9 mouse cellular contexts compared by ENCODE assay signal in the genomic region with DNA sequence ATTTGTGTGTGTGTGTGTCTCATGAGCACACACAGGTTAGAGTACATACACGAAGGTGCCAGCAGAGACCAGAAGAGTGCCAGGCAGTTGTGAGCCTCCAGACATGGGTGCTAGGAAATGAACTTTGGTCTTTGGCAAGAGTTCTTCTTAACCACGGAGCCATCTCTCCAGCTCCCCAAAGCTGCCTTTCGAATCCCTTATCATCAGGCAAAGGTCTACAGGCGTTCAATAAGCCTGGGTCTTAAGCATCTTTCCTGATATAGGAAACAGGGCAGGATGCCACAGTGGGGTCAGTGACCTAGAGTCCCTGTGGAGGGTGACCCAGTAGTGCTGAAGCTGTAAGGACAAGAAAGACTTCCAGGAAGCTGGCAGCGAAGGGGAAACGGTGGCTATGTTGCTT.
DNase-seq lines count a peak whose midpoint lies in the region; ATAC-seq and TF ChIP-seq lines count a peak whose summit lies in the region.
"Had no signal": no experiment of that assay in that cellular context is flagged by ENCODE, and none has a peak within 500 bp of the region (broad histone marks: within the 10 kb centered on the region; RNA-seq: fewer than 3 reads in every experiment).

No protein-coding gene starts in this region.

- intact Hi-C loops in left cerebral cortex, postnatal 4 days (cut with DNase I): no loop called here

- H3K9me3 ChIP-seq in hindbrain, embryonic 10.5 days: no peaks in the 10 kb centered on the region
- H3K9me3 ChIP-seq in hindbrain, embryonic 11.5 days (ENCODE audit: control insufficient read depth, low read length): no peaks in the 10 kb centered on the region
- H3K9me3 ChIP-seq in hindbrain, embryonic 13.5 days: no peaks in the 10 kb centered on the region
- no peaks in the 10 kb centered on the region for H3K9me3 ChIP-seq in liver, postnatal 0 days (ENCODE audit: low read length)

- H3K4me1 ChIP-seq in hindbrain, embryonic 10.5 days (replicated peaks): peaks cover 40% of the 10 kb centered on the region
- peaks cover 8% of the 10 kb centered on the region for H3K4me1 ChIP-seq in hindbrain, embryonic 11.5 days (replicated peaks; ENCODE audit: control insufficient read depth, insufficient read depth, low read length)
- peaks cover 13% of the 10 kb centered on the region for H3K4me1 ChIP-seq in brown adipose tissue, adult 24 weeks (ENCODE audit: control insufficient read depth, insufficient read depth, insufficient read length, low read length)
- peaks cover 41% of the 10 kb centered on the region for H3K4me1 ChIP-seq in hindbrain, embryonic 13.5 days (replicated peaks)
- peaks cover 13% of the 10 kb centered on the region for H3K4me1 ChIP-seq in liver, postnatal 0 days (ENCODE audit: insufficient read depth)

- WGBS in hindbrain, embryonic 10.5 days: 79% methylated on average over 6 of the region's 6 CpGs
- 87% methylated on average over 6 of the region's 6 CpGs for WGBS in hindbrain, embryonic 11.5 days
- 78% methylated on average over 6 of the region's 6 CpGs for WGBS in hindbrain, embryonic 13.5 days
- WGBS in liver, postnatal 0 days (ENCODE audit: insufficient replicate concordance): 36% methylated on average over 6 of the region's 6 CpGs

- DNase-seq in hindbrain, embryonic 10.5 days (ENCODE audit: low spot score): no peak
- DNase-seq in hindbrain, embryonic 11.5 days (ENCODE audit: low spot score): no peak
- DNase-seq in liver, postnatal 0 days: no peak
- no peak for DNase-seq in left cerebral cortex, postnatal 4 days
- DNase-seq in right cerebral cortex, postnatal 10 days (ENCODE audit: low spot score in 2 of 2): no peak
- DNase-seq: layer of hippocampus, postnatal 36 days had no signal

- peak overlapping the region; percentile 92 for H3K27ac ChIP-seq in hindbrain, embryonic 10.5 days
- no peak overlapping the region for H3K27ac ChIP-seq in hindbrain, embryonic 11.5 days (ENCODE audit: low read depth, low read length)
- H3K27ac ChIP-seq in brown adipose tissue, adult 24 weeks (replicated peaks; ENCODE audit: low read depth, low read length): peak overlapping the region; percentile 89
- H3K27ac ChIP-seq in hindbrain, embryonic 13.5 days: peak overlapping the region; percentile 95
- peak overlapping the region; percentile 88 for H3K27ac ChIP-seq in liver, postnatal 0 days (ENCODE audit: low read depth)

- peaks cover 14% of the 10 kb centered on the region for H3K27me3 ChIP-seq in hindbrain, embryonic 10.5 days (ENCODE audit: insufficient read depth, poor library complexity, severe bottlenecking)
- H3K27me3 ChIP-seq in hindbrain, embryonic 11.5 days (ENCODE audit: control insufficient read depth, insufficient read depth, low read length): no peaks in the 10 kb centered on the region
- no peaks in the 10 kb centered on the region for H3K27me3 ChIP-seq in hindbrain, embryonic 13.5 days
- no peaks in the 10 kb centered on the region for H3K27me3 ChIP-seq in liver, postnatal 0 days (ENCODE audit: insufficient read depth, low read length)

- no peaks in the 10 kb centered on the region for H3K36me3 ChIP-seq in hindbrain, embryonic 10.5 days
- no peaks in the 10 kb centered on the region for H3K36me3 ChIP-seq in hindbrain, embryonic 11.5 days (ENCODE audit: control insufficient read depth, insufficient read depth, low read length)
- H3K36me3 ChIP-seq in hindbrain, embryonic 13.5 days: no peaks in the 10 kb centered on the region
- no peaks in the 10 kb centered on the region for H3K36me3 ChIP-seq in liver, postnatal 0 days (replicated peaks; ENCODE audit: insufficient read depth, low read length)

- TF ChIP-seq EP300 in liver, postnatal 0 days (IDR thresholded peaks at IDR 0.05; ENCODE audit: low read depth): no peak

- H3K4me2 ChIP-seq in hindbrain, embryonic 11.5 days (replicated peaks; ENCODE audit: low read depth, low read length): no peak overlapping the region
- H3K4me2 ChIP-seq in hindbrain, embryonic 13.5 days: no peak overlapping the region
- no peak overlapping the region for H3K4me2 ChIP-seq in liver, postnatal 0 days (ENCODE audit: low read depth, low read length)

- TF ChIP-seq CTCF in liver, postnatal 0 days (IDR thresholded peaks at IDR 0.05; ENCODE audit: low read depth): no peak

- ATAC-seq in hindbrain, embryonic 11.5 days (ENCODE audit: low FRiP score): no peak
- no peak for ATAC-seq in hindbrain, embryonic 13.5 days (ENCODE audit: low FRiP score)
- no peak for ATAC-seq in liver, postnatal 0 days
- ATAC-seq in megakaryocyte-erythroid progenitor cell, adult 5-6 weeks (replicated peaks; ENCODE audit: low FRiP score, low TSS enrichment, poor library complexity, severe bottlenecking): no peak

- no peak overlapping the region for H3K4me3 ChIP-seq in hindbrain, embryonic 10.5 days
- no peak overlapping the region for H3K4me3 ChIP-seq in hindbrain, embryonic 11.5 days (ENCODE audit: low read depth, low read length)
- H3K4me3 ChIP-seq in brown adipose tissue, adult 24 weeks (ENCODE audit: insufficient read depth, low read depth, low read length): no peak overlapping the region
- H3K4me3 ChIP-seq in hindbrain, embryonic 13.5 days: no peak overlapping the region
- H3K4me3 ChIP-seq in liver, postnatal 0 days (ENCODE audit: low read depth, low read length): no peak overlapping the region

- no peak overlapping the region for H3K9ac ChIP-seq in hindbrain, embryonic 11.5 days (ENCODE audit: low read depth, low read length)
- H3K9ac ChIP-seq in hindbrain, embryonic 13.5 days: peak overlapping the region; percentile 19; the same call in 1 of the 2 replicates
- H3K9ac ChIP-seq in liver, postnatal 0 days (replicated peaks): no peak overlapping the region
